Mouse (Mus musculus) kidney, adult 2 months (tissue): ENCODE data around the gene Ptgis. TPM values are rescaled to one million over a fixed set of nuclear protein-coding genes. Genes with fewer than 3 reads are reported as not detected.
"Not testable (repeated sequence)": the region's sequence is repeated elsewhere in the genome, so short reads cannot be mapped to it uniquely, and the experiment has no call there.

Experiments used
- DNase-seq: peaks from one replicate; pipeline ENCODE4 v3.0.0; 2021
- H3K27ac ChIP-seq: fragments of 200-500 bp; 2 replicates; pipeline ENCODE4 v1.5.1; 2012; ENCODE audit warnings: low read depth, low read length, control low read depth, inconsistent platforms; ENCODE audit not compliant: insufficient read depth
- H3K27me3 ChIP-seq: fragments of 200-500 bp; replicated peaks from 2 replicates; pipeline ENCODE4 v1.6.1; 2012; ENCODE audit warnings: mild to moderate bottlenecking, moderate library complexity, low read length, inconsistent platforms; ENCODE audit not compliant: control insufficient read depth, insufficient read depth
- H3K36me3 ChIP-seq: fragments of 200-500 bp; 2 replicates; pipeline ENCODE4 v1.6.1; 2012; ENCODE audit warnings: mild to moderate bottlenecking, moderate library complexity, low read length, inconsistent platforms; ENCODE audit not compliant: control insufficient read depth, insufficient read depth
- H3K4me1 ChIP-seq: fragments of 200-500 bp; 2 replicates; pipeline ENCODE4 v1.6.1; 2011; ENCODE audit warnings: low read length; ENCODE audit not compliant: control insufficient read depth, insufficient read depth
- H3K4me3 ChIP-seq: fragments of 200-500 bp; 2 replicates; pipeline ENCODE4 v1.5.1; 2011; ENCODE audit warnings: mild to moderate bottlenecking, low read depth, low read length, control low read depth; ENCODE audit not compliant: insufficient read depth
- CTCF ChIP-seq: fragments of 200-500 bp; conservative IDR thresholded peaks from 2 replicates; pipeline ENCODE4 v1.5.1; 2011; ENCODE audit warnings: low read depth, mild to moderate bottlenecking, control low read depth, low read length, moderate library complexity, mixed read lengths; ENCODE audit not compliant: insufficient read depth, insufficient read length
- POLR2A ChIP-seq: fragments of 200-500 bp; IDR thresholded peaks from one replicate; pipeline ENCODE4 v1.6.1; 2011; ENCODE audit warnings: low read depth, low read length, control low read depth
- WGBS: fragments of 180-500 bp; shearing (Covaris S2); methylation state at CpG from one replicate; pipeline ENCODE4 v1.1.7; 2018; 5-methylcytosine and 5-hydroxymethylcytosine counted together
- polyA plus RNA-seq: library from polyadenylated mRNA; depleted of rRNA; stranded (reverse); fragments of >200 nt; gene quantifications from 2 replicates; pipeline ENCODE4 v1.2.3, GENCODE M21; 2012

The Ptgis gene
- polyA plus RNA-seq, 1 experiment, result 8.3 TPM

DNA sequence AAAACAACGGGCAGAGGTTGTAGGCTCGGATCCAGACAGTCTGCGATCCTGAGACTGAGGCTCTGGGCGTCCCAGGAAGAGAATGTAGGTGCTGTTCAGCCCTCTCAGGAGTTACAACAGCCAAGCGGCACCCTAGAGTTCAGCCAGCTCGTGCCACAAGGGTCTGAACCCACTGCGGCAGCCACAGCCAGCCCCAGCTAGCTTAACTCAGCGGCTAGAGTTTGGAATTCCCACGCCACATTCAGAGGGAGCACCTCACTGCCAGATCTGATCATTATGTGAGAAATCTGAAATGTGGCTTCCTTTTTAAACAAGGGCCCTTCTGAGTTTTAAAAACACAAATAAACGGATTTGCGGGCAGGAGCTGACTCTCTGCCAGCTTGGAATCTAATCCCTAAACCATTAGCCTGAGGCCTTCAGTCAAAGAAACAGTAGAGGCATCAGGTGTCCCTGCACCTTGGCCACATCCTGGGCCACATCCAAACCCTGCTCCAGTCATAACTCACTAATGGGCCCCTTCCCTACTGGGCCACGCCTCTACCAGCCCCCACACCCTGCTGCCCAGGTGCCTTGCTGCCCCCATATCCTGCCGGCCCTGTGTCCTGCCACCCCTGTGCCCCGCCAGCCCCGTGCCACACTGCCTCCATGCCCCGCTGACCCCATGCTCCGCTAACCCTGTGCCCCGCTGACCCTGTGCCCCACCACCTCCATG is 34.3 kb downstream of the Ptgis start:
- 51% methylated on average over 18 of the region's 18 CpGs for WGBS
- Histone ChIP-seq H3K4me1 (no peaks in the 10 kb centered on the region), H3K4me3 (no peak overlapping the region), H3K36me3 (no peaks in the 10 kb centered on the region), H3K27ac (no peak overlapping the region), H3K27me3 (no peaks in the 10 kb centered on the region)
- TF ChIP-seq POLR2A (no peak), CTCF (no peak)
- DNase-seq, result no peak

DNA sequence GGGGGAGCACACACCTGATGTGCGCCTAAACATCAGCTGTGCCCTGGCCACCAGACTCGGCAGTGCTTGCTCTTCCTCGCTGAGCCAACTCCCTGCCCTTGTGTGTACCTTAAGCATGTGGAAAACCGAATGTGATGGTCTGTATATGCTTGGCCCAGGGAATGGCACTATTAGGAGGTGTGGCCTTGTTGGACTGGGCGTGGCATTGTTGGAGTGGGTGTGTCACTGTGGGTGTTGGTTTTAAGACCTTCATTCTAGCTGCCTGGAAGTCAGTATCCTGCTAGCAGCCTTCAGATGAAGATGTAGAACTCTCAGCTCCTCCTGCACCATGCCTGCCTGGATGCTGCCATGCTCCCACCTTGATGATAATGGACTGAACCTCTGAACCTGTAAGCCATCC is 35.7 kb downstream of the Ptgis start:
- not testable (repeated sequence) for H3K36me3 ChIP-seq
- WGBS, result 85% methylated on average over 5 of the region's 5 CpGs

DNA sequence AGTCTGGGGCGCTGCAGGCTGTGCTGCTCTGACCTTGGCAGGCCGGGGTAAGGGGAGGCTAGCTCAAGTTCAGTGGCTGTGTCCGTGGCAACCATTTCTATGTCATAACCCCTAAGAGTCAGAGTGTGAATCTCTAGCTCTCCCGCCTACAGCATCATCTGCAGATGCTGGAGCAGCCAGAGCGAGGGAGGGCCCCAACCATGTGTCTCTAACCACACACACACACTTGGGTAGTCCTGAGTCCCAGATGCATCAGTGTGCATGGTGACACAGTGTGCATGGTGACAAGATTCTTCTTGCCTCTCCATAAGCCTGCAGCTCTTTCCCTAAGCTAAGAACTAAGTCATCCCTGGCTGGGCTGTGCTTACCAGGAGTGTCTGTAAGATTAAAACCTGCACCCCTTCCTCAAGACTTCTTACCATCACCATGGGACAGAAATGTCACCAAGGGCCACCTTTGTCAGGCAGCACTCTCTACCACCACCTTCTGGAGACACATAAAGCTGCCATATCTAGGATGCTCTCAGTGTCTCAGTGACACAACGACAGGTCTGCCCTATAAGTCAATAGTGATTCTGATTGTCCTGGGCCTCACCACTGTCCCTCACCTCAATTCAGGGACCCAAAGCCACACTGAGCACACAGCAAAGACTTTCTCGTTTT is 36.8 kb downstream of the Ptgis start:
- DNase-seq, result no peak
- H3K27ac ChIP-seq, result no peak overlapping the region
- WGBS, result 78% methylated on average over 7 of the region's 7 CpGs
- H3K27me3 ChIP-seq, result no peaks in the 10 kb centered on the region
- TF ChIP-seq CTCF, result peak; percentile 52
- no peak for TF ChIP-seq POLR2A
- H3K4me3 ChIP-seq, result no peak overlapping the region
- H3K4me1 ChIP-seq, result no peaks in the 10 kb centered on the region
- H3K36me3 ChIP-seq, result no peaks in the 10 kb centered on the region

More for the DNA sequence above, 35.7 kb downstream of the Ptgis start:
- not testable (repeated sequence) for H3K4me1 ChIP-seq, H3K4me3 ChIP-seq, H3K27ac ChIP-seq, H3K27me3 ChIP-seq, DNase-seq

DNA sequence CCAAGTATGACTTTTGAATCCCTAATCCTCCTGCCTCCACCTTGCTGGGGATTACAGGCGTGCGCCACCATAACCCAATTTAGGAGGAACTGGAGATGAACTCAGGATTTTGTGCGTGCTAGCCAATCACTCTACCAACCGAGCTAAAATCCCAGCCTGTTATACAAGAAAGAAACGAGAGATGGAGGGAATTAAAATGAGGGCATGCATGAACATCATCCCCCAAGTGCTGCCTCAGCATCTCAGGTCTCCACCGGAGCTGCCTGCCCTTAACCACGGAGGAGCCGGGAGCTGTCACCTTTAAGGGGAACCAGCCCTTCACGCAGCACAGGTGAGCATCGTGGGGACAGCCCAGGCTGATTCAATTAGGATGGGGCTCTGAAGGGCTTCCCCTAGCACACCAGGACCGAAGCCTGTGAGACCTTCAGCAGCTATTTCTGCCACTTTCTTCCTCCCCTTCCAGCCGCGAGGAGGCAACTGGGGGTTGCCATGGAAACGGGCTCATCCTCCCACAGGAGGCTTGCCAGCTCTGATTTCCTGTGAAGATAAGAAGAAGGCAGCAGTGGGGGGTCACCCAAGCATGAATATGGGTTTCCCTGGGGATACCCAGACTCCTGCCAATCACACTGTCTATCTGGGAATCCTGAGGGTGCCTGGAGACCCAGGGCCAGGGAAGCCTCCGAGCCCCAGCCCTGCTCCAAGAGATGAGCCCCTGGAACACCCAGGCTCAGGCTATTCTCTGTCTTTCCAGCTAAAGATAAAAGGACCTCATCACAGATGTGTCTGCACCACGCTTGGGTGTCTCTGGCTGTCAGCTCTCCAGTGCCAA is 38.7 kb downstream of the Ptgis start:
- no peaks in the 10 kb centered on the region for H3K4me1 ChIP-seq
- peak; percentile 55 for DNase-seq
- 26% methylated on average over 16 of the region's 16 CpGs for WGBS
- H3K36me3 ChIP-seq, result no peaks in the 10 kb centered on the region
- H3K4me3 ChIP-seq, result no peak overlapping the region
- H3K27me3 ChIP-seq, result no peaks in the 10 kb centered on the region
- TF ChIP-seq CTCF, result no peak
- no peak for TF ChIP-seq POLR2A
- H3K27ac ChIP-seq, result no peak overlapping the region

DNA sequence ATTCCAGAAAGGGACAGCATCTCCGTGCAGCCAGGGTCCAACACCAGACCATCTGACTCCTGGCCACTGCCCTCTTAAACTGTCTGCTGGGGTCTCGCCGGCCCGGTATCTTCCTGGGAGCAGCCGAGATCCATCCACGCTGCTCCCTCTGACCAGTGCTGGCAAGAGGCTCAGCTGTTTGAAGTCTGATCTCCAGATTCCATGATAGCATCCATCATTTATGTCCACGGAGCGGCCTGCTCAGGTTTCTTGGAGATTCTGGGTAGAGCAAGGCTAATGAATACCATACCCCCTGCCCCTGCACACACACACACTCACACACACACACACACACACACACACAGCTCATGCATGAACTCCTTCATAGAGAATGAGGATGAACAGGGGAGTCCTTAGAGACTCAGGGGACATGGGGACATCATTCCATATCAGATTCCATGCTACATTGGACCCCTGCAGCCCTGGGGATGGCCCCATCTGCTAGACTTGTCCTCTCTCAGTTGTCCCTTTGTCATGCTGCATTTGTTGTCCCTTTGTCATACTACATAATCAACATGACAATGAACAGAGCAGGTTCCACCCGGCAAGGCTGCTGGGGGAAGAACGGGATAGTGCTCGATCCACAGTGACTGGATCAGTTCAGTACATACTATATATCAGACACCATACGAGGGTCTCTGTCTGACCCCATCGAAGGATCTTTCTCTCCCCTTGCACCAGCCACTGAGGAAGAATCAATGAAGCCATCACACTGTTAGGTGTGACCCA is 41.6 kb downstream of the Ptgis start:
- Histone ChIP-seq H3K27me3 (no peaks in the 10 kb centered on the region), H3K4me1 (no peaks in the 10 kb centered on the region), H3K4me3 (no peak overlapping the region), H3K27ac (no peak overlapping the region), H3K36me3 (no peaks in the 10 kb centered on the region)
- no peak for DNase-seq
- TF ChIP-seq CTCF (no peak), POLR2A (no peak)
- 45% methylated on average over 13 of the region's 13 CpGs for WGBS

DNA sequence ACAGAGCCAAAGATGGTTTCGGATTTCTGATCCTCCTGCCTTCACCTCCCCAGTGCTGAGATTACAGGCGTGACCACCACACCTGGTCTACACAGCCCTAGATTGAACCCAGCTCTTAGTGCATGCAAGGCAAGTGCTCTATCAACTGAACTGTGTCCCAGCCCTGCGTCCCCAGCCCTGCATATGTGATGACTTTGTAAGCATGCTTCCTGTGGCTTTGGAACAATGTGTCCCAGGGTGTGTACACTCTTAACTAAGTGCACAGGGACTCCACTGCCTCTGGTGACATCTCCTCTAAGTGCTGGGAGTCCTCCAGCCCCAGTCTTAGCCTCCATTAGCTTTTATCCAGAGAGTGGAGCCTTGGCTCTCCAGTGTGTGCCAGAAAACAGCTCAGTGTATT is 47.0 kb downstream of the Ptgis start:
- H3K27ac ChIP-seq, result no peak overlapping the region
- peak; percentile 14 for DNase-seq
- WGBS, result 74% methylated on average over 3 of the region's 3 CpGs
- TF ChIP-seq CTCF (no peak), POLR2A (no peak)
- H3K4me3 ChIP-seq, result no peak overlapping the region
- H3K36me3 ChIP-seq, result no peaks in the 10 kb centered on the region
- no peaks in the 10 kb centered on the region for H3K4me1 ChIP-seq
- H3K27me3 ChIP-seq, result no peaks in the 10 kb centered on the region; the same call in 1 of the 2 replicates

DNA sequence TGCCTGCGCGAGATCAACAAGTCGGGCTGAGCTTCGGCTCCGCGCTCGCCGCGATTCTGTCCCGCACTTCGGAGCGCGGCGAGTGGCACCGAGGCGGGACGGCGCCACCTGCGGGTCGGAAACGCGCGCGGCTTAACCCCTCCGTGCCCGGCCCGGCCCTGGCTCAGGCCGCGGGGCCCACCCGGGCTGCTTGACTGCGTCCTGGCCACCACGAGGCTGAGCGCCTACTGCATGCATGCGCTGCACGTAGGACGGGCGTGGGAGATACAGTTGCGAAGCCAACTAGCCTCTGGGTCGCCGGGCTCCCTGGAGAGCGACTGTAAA is 50.4 kb downstream of the Ptgis start, which contains the start of gene Kcnb1:
Kcnb1 (minus strand) TSS at position 80 of the 324 bp plus-strand sequence.
- peak within 1 kb of the TSS; percentile 10; the same call in 1 of the 2 replicates for H3K27ac ChIP-seq
- H3K4me3 ChIP-seq, result peak within 1 kb of the TSS; percentile 36
- no peaks in the 10 kb centered on the region for H3K36me3 ChIP-seq
- DNase-seq, result peak; percentile 70
- 1% methylated on average over 41 of the region's 41 CpGs for WGBS
- H3K27me3 ChIP-seq, result no peaks in the 10 kb centered on the region; the same call in 1 of the 2 replicates
- H3K4me1 ChIP-seq, result no peaks in the 10 kb centered on the region
- TF ChIP-seq POLR2A (no peak), CTCF (peak; percentile 54)
